Mouse (Mus musculus) bone marrow macrophage, adult 2 months (primary cell): ENCODE data around the gene Sh3tc1. TPM values are rescaled to one million over a fixed set of nuclear protein-coding genes. Genes with fewer than 3 reads are reported as not detected.

Experiments used
- H3K27ac ChIP-seq: 2 replicates; pipeline ENCODE4 v1.5.1; 2012; ENCODE audit warnings: low read depth, low read length; ENCODE audit not compliant: insufficient read depth
- H3K4me1 ChIP-seq: 2 replicates; pipeline ENCODE4 v1.6.1; 2012; ENCODE audit warnings: low read length; ENCODE audit not compliant: control insufficient read depth, insufficient read depth
- H3K4me3 ChIP-seq: 2 replicates; pipeline ENCODE4 v1.5.1; 2012; ENCODE audit warnings: mild to moderate bottlenecking, low read length, moderate library complexity; ENCODE audit not compliant: insufficient read depth
- CTCF ChIP-seq: IDR thresholded peaks from 2 replicates; pipeline ENCODE4 v1.5.1; 2012; ENCODE audit warnings: low read depth, mild to moderate bottlenecking, low read length, moderate library complexity
- POLR2A ChIP-seq: IDR thresholded peaks from 2 replicates; pipeline ENCODE4 v1.6.1; 2012; ENCODE audit warnings: mild to moderate bottlenecking, low read depth, low read length, borderline replicate concordance
- polyA plus RNA-seq: library from polyadenylated mRNA; stranded (reverse); fragments of >200 nt; gene quantifications from 2 replicates; pipeline ENCODE4 v1.2.4, GENCODE M21; 2012; ENCODE audit not compliant: missing spikeins, insufficient read depth, insufficient read length

Gene Sh3tc1
- polyA plus RNA-seq, 1 experiment = 18.2 TPM

DNA sequence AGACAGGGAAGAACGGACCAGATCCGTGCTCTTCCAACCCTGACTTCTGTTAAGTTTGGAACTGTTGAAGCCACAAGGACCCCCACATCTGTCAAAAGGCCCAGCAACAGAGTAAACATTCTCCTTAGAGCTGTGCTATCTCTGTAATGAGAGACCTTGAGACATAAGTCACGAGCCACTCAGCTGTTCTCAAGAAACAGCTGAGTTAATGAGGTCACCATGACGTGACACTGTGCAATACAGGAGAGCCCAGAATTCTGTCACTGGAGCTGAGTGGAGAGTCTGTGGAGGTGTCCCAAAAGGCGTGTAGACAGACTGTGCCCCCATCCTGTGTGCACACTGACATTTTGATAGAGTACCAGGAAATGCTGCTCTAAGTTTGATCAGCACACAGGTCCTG, 27.3 kb downstream of the Sh3tc1 start:
- peaks cover 3% of the 10 kb centered on the region; the same call in 1 of the 2 replicates for H3K4me1 ChIP-seq
- H3K27ac ChIP-seq = no peak overlapping the region
- TF ChIP-seq CTCF = no peak
- TF ChIP-seq POLR2A = no peak
- no peak overlapping the region for H3K4me3 ChIP-seq

DNA sequence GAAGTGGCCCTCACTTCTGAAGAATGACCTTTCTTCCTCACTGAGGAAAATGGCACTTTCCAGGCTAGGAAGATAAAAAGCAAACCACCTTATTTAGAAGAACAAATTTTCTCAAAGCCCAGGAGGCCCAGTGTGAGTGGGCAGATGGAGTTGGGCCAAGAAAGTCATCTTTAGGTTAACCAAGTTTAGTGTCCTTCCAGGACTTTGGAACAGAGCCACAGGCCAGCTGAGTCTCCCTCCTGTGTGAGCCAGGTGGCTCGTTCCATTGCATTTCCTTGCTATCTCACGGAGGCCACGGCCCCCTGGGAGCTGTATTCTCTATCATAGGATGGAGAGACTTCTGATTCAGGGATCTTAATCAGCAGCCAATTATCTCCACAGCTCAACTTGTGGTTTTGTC, 28.9 kb downstream of the Sh3tc1 start:
- TF ChIP-seq POLR2A = no peak
- TF ChIP-seq CTCF = no peak
- no peak overlapping the region for H3K27ac ChIP-seq
- H3K4me3 ChIP-seq = no peak overlapping the region
- H3K4me1 ChIP-seq = peaks cover 3% of the 10 kb centered on the region; the same call in 1 of the 2 replicates

DNA sequence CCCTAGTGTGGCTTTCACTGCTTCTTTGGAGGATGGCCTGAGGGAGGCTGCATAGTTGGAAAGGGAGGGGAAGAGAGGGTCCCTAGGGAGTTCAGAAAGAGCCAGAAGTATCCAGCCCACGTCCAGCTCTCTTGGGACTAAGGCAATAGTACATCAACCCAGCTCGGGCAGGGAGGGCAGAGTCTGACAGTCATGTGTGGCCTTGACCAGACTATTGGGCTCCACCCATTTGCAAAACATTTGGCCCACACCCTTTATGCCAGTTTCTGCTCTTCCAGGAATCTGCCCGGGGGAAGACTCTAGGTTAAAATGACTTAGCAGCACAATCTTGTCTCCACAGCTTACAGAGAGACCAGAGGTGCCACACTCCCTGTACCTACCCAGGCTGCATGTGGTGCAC, 29.3 kb downstream of the Sh3tc1 start:
- no peak overlapping the region for H3K4me3 ChIP-seq
- peaks cover 3% of the 10 kb centered on the region; the same call in 1 of the 2 replicates for H3K4me1 ChIP-seq
- TF ChIP-seq CTCF (no peak), POLR2A (no peak)
- no peak overlapping the region for H3K27ac ChIP-seq

DNA sequence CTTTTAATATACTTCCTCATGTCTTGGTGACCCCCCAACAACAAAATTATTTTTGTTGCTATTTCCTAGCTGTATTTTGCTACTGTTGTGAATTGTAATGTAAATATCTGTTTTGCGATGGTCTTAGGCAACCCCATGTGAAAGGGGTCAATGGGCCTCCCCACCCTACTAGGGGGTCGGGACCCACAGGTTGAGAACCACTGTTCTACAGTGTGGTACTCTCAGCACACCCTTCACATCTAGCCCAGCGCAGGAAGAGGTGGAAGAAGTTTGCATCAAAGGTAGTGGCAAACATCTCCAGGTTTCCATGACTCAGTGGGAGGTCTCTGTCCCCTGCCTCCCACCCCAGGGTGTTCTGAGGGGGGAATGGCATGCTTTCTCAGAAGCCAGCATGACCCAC, 34.4 kb downstream of the Sh3tc1 start:
- Histone ChIP-seq H3K4me1 (no peaks in the 10 kb centered on the region), H3K27ac (no peak overlapping the region), H3K4me3 (no peak overlapping the region)
- TF ChIP-seq POLR2A = no peak
- no peak for TF ChIP-seq CTCF

DNA sequence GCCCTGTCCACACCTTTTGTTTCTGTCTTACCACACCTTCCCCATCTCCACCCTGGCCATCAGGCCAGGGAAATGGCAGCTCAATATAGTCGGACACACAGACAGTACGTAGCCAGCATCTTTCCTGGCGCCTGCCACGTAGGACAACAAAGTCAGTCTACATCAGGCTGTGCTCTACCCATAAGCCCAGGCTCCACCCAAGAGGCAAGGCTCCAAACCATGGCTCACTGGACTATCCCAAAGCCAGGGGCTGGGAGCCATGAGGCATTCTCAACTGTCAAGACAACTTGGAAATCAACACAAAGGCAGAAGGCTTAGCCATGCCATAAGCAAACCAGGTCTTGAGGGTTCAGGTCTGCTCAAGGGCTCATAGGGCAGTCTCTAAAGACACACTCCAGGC, 36.0 kb downstream of the Sh3tc1 start:
- Histone ChIP-seq H3K27ac (no peak overlapping the region), H3K4me1 (no peaks in the 10 kb centered on the region), H3K4me3 (no peak overlapping the region)
- TF ChIP-seq POLR2A = no peak
- no peak for TF ChIP-seq CTCF

DNA sequence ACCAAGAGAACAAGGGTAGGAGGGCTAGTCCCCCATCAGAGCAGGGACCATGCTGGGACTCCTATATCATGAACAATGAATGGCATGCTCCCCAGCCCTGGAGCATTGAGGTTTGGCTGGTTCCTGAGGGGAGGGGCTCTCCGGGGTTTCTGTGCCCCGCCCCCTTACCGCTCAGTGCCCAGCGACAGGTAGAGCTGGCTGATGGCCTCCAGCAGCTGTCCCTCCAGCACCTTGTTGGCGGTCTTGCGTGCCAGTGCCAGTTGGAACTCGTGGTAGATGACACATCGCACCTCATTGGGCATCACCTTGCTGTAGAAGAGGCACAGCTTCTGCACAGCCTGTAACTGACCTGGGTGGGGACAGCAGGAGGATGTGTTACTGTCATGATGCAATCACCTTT, 36.6 kb downstream of the Sh3tc1 start:
- Histone ChIP-seq H3K4me1 (no peaks in the 10 kb centered on the region), H3K4me3 (no peak overlapping the region), H3K27ac (no peak overlapping the region)
- TF ChIP-seq CTCF (no peak), POLR2A (no peak)

DNA sequence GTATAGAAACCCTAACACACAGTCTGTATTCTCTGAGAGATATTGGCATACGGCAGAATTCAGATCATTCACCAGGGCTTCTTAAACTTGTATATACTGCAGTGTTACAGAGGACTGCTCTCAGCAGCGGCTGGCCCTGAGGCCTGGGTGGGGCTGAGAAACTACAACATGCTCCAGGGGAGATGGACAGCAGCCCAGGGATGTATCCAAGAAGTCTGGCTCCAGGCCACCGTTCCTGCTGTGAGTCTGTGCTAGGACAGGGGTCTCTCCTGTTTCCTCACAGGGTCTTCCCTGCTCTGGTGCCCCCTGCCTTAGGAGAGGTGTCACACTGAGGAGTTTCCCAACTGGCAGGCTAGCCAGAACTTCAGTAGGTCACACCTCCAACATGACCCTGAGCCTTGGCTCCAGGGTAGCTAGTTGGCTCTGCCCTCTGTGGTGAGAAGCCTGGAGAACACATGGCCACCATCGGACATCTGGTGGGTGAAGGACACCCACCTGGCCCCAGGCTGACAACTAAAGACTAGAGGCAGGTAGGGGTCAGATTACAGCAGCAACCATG, 37.1 kb downstream of the Sh3tc1 start:
- TF ChIP-seq CTCF = no peak
- no peaks in the 10 kb centered on the region for H3K4me1 ChIP-seq
- H3K4me3 ChIP-seq = no peak overlapping the region
- no peak overlapping the region for H3K27ac ChIP-seq

DNA sequence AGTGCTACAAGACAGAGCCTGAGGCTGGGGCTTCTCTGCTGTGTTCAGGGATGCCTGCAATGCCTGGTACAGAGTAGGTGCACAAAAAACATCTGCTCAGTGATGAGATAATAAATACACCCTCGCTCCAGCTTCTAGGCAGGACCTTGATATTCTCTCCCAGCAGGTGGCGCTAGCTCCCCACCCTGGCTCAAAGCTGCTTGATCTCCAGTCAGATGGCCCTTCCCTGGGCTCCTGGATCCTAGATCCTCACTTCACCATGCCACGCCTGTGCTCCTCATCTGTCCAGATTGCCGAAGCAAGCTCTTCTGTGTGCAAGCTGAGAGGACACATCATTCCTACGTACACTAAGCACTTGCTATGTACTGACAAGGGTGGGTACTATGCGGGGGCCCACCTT, 38.7 kb downstream of the Sh3tc1 start:
- TF ChIP-seq CTCF (peak; percentile 88), POLR2A (no peak)
- no peak overlapping the region for H3K27ac ChIP-seq
- H3K4me3 ChIP-seq = no peak overlapping the region
- H3K4me1 ChIP-seq = no peaks in the 10 kb centered on the region

DNA sequence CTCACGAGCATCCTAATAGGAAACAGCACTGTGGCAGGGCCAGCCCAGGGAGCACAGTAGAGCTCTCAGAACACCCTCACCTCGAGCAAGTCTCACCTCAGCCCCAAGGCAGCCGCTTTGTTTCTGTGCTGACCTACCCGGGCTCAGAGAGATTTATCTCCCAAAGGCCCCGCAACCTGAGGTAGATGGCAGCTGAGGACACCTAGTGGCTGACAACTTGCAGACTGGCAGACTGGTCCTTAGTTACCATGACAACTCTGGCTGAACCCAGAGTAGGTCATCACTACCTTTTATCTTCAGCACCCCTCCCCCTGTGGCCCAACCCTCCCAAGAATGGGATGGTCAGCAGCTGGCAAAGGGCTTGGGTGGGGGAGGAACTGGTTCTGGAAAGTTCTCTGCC, 44.0 kb downstream of the Sh3tc1 start:
- Histone ChIP-seq H3K4me3 (no peak overlapping the region), H3K27ac (no peak overlapping the region), H3K4me1 (peaks cover 3% of the 10 kb centered on the region; the same call in 1 of the 2 replicates)
- TF ChIP-seq CTCF (peak; percentile 58), POLR2A (no peak)

DNA sequence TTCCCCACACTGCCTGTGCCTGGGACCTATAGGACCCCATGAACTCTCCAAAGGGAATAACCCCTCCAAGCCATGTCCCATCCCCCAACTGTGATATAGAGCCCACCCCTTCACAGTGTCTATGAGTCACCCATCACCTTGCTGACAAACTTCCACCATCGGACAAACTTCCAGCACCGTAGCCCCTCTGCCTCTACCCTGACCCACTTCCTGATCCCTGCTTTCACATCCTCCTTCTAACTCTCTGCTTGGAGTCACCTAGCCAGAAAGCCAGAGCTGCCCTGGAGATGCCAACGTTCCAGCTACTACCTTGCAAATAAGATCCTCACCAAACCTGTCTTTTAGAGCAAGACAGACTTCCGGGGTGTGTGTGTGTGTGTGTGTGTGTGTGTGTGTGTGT, 46.1 kb downstream of the Sh3tc1 start:
- H3K4me3 ChIP-seq = no peak overlapping the region
- no peak overlapping the region for H3K27ac ChIP-seq
- H3K4me1 ChIP-seq = peaks cover 10% of the 10 kb centered on the region
- no peak for TF ChIP-seq POLR2A
- TF ChIP-seq CTCF = no peak

DNA sequence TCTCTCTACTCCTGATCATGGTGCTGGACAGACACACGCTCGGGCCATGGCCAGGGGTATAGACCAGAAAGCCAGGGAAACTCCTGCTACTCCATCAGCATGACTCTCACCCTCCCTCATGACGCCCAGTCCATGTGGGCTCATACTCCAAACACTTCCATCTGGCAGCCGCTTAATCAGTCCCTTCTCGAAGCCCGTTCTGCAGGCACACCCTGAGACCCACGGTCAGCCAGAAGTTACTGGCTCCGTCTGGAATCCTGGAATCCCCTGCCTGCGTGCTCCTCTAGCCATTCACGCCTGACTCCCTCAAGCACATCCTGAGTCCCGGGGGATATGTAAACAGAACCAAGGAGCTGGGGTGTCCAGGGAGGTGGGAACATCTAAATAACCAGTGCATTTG, 48.5 kb downstream of the Sh3tc1 start:
- no peak overlapping the region for H3K4me3 ChIP-seq
- H3K27ac ChIP-seq = no peak overlapping the region
- H3K4me1 ChIP-seq = peaks cover 16% of the 10 kb centered on the region
- TF ChIP-seq CTCF (no peak), POLR2A (no peak)
